Mouse (Mus musculus): Measurements from ENCODE around the gene Ube2q2. TPM values are rescaled to one million over a fixed set of nuclear protein-coding genes. Genes with fewer than 3 reads are reported as not detected.
"Not testable (repeated sequence)": the region's sequence is repeated elsewhere in the genome, so short reads cannot be mapped to it uniquely, and the experiment has no call there.

Gene Ube2q2
- polyA plus RNA-seq, 1 experiment from 2014 or later = 6.0 TPM

GRCm38 (mm10) chr9:55228149-55228548 is 79.5 kb downstream of the Ube2q2 start:
- WGBS (ENCODE audit: insufficient replicate concordance) = 72% methylated on average over 4 of the region's 4 CpGs
- Histone ChIP-seq H3K4me1 (ENCODE audit: control insufficient read depth, low read depth, low read length) (no peaks in the 10 kb centered on the region; the same call in 1 of the 2 replicates), H3K4me3 (ENCODE audit: low read depth, low read length) (no peak overlapping the region), H3K4me2 (ENCODE audit: low read depth, low read length) (no peak overlapping the region), H3K36me3 (ENCODE audit: control insufficient read depth, insufficient read depth) (peaks cover 4% of the 10 kb centered on the region), H3K27me3 (ENCODE audit: control insufficient read depth, insufficient read depth, low read depth, low read length) (no peaks in the 10 kb centered on the region), H3K9ac (ENCODE audit: low read depth, low read length) (no peak overlapping the region), H3K9me3 (replicated peaks; ENCODE audit: control insufficient read depth, low read length) (no peaks in the 10 kb centered on the region), H3K27ac (ENCODE audit: low read length) (no peak overlapping the region)
- ATAC-seq (ENCODE audit: low read depth) = no peak

DNA sequence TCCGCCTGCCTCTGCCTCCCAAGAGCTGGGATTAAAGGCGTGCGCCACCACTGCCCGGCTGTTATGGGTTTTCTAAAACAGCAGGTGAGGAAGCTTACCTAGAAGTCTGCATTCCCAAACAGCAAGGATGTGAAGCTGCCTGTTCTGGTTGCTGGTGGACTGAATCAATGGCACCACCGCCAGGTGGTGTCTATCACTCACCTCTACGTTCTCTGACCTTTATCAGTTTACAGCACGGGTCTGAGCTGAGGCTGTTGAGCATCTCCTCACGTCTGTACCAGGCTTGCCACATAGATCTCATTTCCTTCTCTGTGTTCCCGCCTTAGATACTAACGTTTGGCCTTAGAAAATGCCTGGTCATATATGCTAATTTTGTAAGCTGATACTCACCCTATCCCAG is 80.4 kb downstream of the Ube2q2 start:
- no peak overlapping the region for H3K4me2 ChIP-seq (ENCODE audit: low read depth, low read length)
- no peaks in the 10 kb centered on the region for H3K9me3 ChIP-seq (replicated peaks; ENCODE audit: control insufficient read depth, low read length)
- H3K4me3 ChIP-seq (ENCODE audit: low read depth, low read length) = no peak overlapping the region
- no peaks in the 10 kb centered on the region for H3K27me3 ChIP-seq (ENCODE audit: control insufficient read depth, insufficient read depth, low read depth, low read length)
- 43% methylated on average over 10 of the region's 10 CpGs for WGBS (ENCODE audit: insufficient replicate concordance)
- no peaks in the 10 kb centered on the region; the same call in 1 of the 2 replicates for H3K4me1 ChIP-seq (ENCODE audit: control insufficient read depth, low read depth, low read length)
- no peak for ATAC-seq (ENCODE audit: low read depth)
- H3K9ac ChIP-seq (ENCODE audit: low read depth, low read length) = no peak overlapping the region
- no peak overlapping the region for H3K27ac ChIP-seq (ENCODE audit: low read length)
- H3K36me3 ChIP-seq (ENCODE audit: control insufficient read depth, insufficient read depth) = no peaks in the 10 kb centered on the region; the same call in 1 of the 2 replicates

GRCm38 (mm10) chr9:55231544-55231943 is 82.9 kb downstream of the Ube2q2 start:
- Histone ChIP-seq H3K9me3 (replicated peaks; ENCODE audit: control insufficient read depth, low read length) (no peaks in the 10 kb centered on the region), H3K27ac (ENCODE audit: low read length) (no peak overlapping the region), H3K4me3 (ENCODE audit: low read depth, low read length) (no peak overlapping the region), H3K27me3 (ENCODE audit: control insufficient read depth, insufficient read depth, low read depth, low read length) (no peaks in the 10 kb centered on the region), H3K36me3 (ENCODE audit: control insufficient read depth, insufficient read depth) (no peaks in the 10 kb centered on the region), H3K4me1 (ENCODE audit: control insufficient read depth, low read depth, low read length) (no peaks in the 10 kb centered on the region), H3K9ac (ENCODE audit: low read depth, low read length) (no peak overlapping the region), H3K4me2 (ENCODE audit: low read depth, low read length) (no peak overlapping the region)
- ATAC-seq (ENCODE audit: low read depth) = no peak
- WGBS (ENCODE audit: insufficient replicate concordance) = 58% methylated on average over 6 of the region's 6 CpGs

DNA sequence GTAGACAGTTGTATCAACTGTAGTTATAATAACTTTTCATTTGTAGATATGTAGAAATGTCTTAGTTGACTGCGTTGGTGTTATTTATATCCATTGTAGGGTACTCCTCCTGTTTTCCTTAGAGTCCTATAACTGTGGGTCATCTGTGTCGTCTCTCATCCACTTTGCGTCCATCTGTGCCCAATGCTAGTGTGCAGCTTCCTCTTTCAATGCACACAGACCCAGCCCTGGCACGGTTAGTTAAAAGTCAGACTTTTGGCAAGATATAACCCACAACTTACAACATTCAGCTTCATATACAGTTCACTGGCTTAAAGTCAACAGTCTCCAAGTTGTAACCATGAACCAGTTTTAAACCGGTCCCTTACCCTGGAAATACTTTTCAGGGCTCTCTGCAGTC is 83.5 kb downstream of the Ube2q2 start:
- Histone ChIP-seq H3K4me3 (ENCODE audit: low read depth, low read length) (no peak overlapping the region), H3K4me1 (ENCODE audit: control insufficient read depth, low read depth, low read length) (no peaks in the 10 kb centered on the region), H3K36me3 (ENCODE audit: control insufficient read depth, insufficient read depth) (no peaks in the 10 kb centered on the region), H3K9ac (ENCODE audit: low read depth, low read length) (no peak overlapping the region), H3K9me3 (replicated peaks; ENCODE audit: control insufficient read depth, low read length) (no peaks in the 10 kb centered on the region), H3K27ac (ENCODE audit: low read length) (no peak overlapping the region), H3K27me3 (ENCODE audit: control insufficient read depth, insufficient read depth, low read depth, low read length) (no peaks in the 10 kb centered on the region), H3K4me2 (ENCODE audit: low read depth, low read length) (no peak overlapping the region)
- whole genome bisulfite sequencing (ENCODE audit: insufficient replicate concordance) = 65% methylated on average over 5 of the region's 5 CpGs
- ATAC-seq (ENCODE audit: low read depth) = no peak

DNA sequence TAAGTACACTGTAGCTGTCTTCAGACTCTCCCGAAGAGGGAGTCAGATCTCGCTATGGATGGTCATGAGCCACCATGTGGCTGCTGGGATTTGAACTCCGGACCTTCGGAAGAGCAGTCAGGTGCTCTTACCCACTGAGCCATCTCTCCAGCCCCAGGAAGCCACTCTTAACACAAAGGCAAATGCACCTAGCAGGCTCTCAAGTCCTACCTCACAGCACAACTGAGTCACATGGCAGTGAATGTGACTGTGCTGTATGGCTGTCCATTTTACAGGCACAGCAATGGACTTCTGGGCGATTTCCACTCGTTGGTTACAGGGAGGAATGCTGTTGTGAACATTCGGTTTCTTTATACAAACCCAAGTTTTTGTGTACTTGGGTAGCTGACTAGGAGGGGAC is 83.9 kb downstream of the Ube2q2 start:
- H3K27me3 ChIP-seq (ENCODE audit: control insufficient read depth, insufficient read depth, low read depth, low read length) = no peaks in the 10 kb centered on the region

GRCm38 (mm10) chr9:55233076-55233475 is 84.4 kb downstream of the Ube2q2 start:
- WGBS (ENCODE audit: insufficient replicate concordance) = 65% methylated on average over 11 of the region's 11 CpGs
- ATAC-seq (ENCODE audit: low read depth); H3K9me3 ChIP-seq (replicated peaks; ENCODE audit: control insufficient read depth, low read length); H3K4me1 ChIP-seq (ENCODE audit: control insufficient read depth, low read depth, low read length); H3K36me3 ChIP-seq (ENCODE audit: control insufficient read depth, insufficient read depth); H3K4me3 ChIP-seq (ENCODE audit: low read depth, low read length); H3K9ac ChIP-seq (ENCODE audit: low read depth, low read length); H3K4me2 ChIP-seq (ENCODE audit: low read depth, low read length); H3K27ac ChIP-seq (ENCODE audit: low read length); H3K27me3 ChIP-seq (ENCODE audit: control insufficient read depth, insufficient read depth, low read depth, low read length): not testable (repeated sequence)

More for the DNA sequence above, 83.9 kb downstream of the Ube2q2 start:
- Histone ChIP-seq H3K4me3 (ENCODE audit: low read depth, low read length) (no peak overlapping the region), H3K27ac (ENCODE audit: low read length) (no peak overlapping the region), H3K4me1 (ENCODE audit: control insufficient read depth, low read depth, low read length) (no peaks in the 10 kb centered on the region), H3K9ac (ENCODE audit: low read depth, low read length) (no peak overlapping the region), H3K36me3 (ENCODE audit: control insufficient read depth, insufficient read depth) (no peaks in the 10 kb centered on the region), H3K9me3 (replicated peaks; ENCODE audit: control insufficient read depth, low read length) (no peaks in the 10 kb centered on the region), H3K4me2 (ENCODE audit: low read depth, low read length) (no peak overlapping the region)
- no peak for ATAC-seq (ENCODE audit: low read depth)
- 75% methylated on average over 7 of the region's 7 CpGs for WGBS (ENCODE audit: insufficient replicate concordance)

DNA sequence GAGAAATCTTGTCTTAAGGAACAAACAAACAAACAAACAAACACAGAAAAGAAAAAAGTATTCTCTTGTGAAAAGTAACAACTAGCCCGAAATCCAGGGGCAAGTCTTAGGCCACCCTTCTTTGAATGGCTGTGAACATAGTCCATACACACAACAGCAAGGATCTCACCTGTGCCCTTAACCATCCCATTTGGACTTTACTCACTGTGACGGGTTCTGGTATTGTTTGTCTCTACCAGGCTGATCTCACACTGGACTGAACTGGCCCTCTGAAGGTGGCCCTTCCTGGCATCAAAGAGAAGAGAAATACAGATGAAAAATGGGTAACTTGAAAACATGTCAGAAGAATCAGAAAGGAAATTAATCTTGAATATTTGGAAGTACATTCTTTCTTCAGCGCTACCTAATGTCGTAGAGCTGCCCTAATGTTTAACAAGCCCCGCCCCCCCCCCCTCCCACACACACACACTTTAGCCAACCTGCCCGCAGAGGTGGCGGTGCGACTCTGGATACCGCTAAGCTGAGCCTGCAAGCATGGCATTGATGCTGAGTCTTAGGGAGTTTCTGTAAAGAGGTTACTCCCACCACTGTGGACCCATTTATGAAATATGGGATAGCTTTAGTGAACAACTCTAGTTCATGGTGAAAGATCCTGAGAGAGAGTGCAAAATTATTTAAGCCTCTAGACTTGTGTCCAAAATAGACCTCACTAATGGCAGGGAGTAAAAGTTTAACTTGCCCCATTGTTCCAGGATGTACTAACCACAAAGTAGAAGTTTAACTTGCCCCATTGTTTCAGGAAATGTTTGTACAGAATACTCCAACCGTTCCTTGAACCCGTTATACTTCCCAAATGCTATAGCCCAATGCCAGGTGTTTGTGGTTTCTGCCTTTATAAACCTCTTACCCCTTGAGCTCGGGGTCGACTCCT is 87.8 kb downstream of the Ube2q2 start:
- Histone ChIP-seq H3K4me3 (ENCODE audit: low read depth, low read length) (no peak overlapping the region), H3K9me3 (replicated peaks; ENCODE audit: control insufficient read depth, low read length) (no peaks in the 10 kb centered on the region), H3K9ac (ENCODE audit: low read depth, low read length) (no peak overlapping the region), H3K4me1 (ENCODE audit: control insufficient read depth, low read depth, low read length) (no peaks in the 10 kb centered on the region), H3K27ac (ENCODE audit: low read length) (no peak overlapping the region), H3K36me3 (ENCODE audit: control insufficient read depth, insufficient read depth) (no peaks in the 10 kb centered on the region), H3K4me2 (ENCODE audit: low read depth, low read length) (no peak overlapping the region), H3K27me3 (ENCODE audit: control insufficient read depth, insufficient read depth, low read depth, low read length) (no peaks in the 10 kb centered on the region)
- ATAC-seq (ENCODE audit: low read depth) = no peak
- WGBS (ENCODE audit: insufficient replicate concordance) = 52% methylated on average over 13 of the region's 13 CpGs

- H3K4me3 ChIP-seq (ENCODE audit: low read depth, low read length) = no peak overlapping the region
- no peak overlapping the region for H3K4me2 ChIP-seq (ENCODE audit: low read depth, low read length)
- no peak overlapping the region for H3K9ac ChIP-seq (ENCODE audit: low read depth, low read length)
- H3K36me3 ChIP-seq (ENCODE audit: control insufficient read depth, insufficient read depth) = no peaks in the 10 kb centered on the region
- 43% methylated on average over 5 of the region's 5 CpGs for WGBS (ENCODE audit: insufficient replicate concordance)
- H3K4me1 ChIP-seq (ENCODE audit: control insufficient read depth, low read depth, low read length) = no peaks in the 10 kb centered on the region
- H3K27me3 ChIP-seq (ENCODE audit: control insufficient read depth, insufficient read depth, low read depth, low read length) = no peaks in the 10 kb centered on the region
- no peak for ATAC-seq (ENCODE audit: low read depth)
- H3K27ac ChIP-seq (ENCODE audit: low read length) = no peak overlapping the region
- no peaks in the 10 kb centered on the region for H3K9me3 ChIP-seq (replicated peaks; ENCODE audit: control insufficient read depth, low read length)
Observed at GRCm38 (mm10) chr9:55240852-55241251, 92.2 kb downstream of the Ube2q2 start.

GRCm38 (mm10) chr9:55241863-55242685 is 93.4 kb downstream of the Ube2q2 start:
- Histone ChIP-seq H3K9ac (ENCODE audit: low read depth, low read length) (no peak overlapping the region), H3K4me2 (ENCODE audit: low read depth, low read length) (peak overlapping the region; percentile 21), H3K4me1 (ENCODE audit: control insufficient read depth, low read depth, low read length) (no peaks in the 10 kb centered on the region), H3K27ac (ENCODE audit: low read length) (no peak overlapping the region), H3K27me3 (ENCODE audit: control insufficient read depth, insufficient read depth, low read depth, low read length) (no peaks in the 10 kb centered on the region), H3K4me3 (ENCODE audit: low read depth, low read length) (peak overlapping the region; percentile 22), H3K9me3 (replicated peaks; ENCODE audit: control insufficient read depth, low read length) (no peaks in the 10 kb centered on the region), H3K36me3 (ENCODE audit: control insufficient read depth, insufficient read depth) (no peaks in the 10 kb centered on the region)
- WGBS (ENCODE audit: insufficient replicate concordance) = 26% methylated on average over 24 of the region's 24 CpGs
- ATAC-seq (ENCODE audit: low read depth) = no peak
